Mouse (Mus musculus) ovary, postnatal 14 days (tissue): ENCODE measurements around the gene Krt87.

Source experiments
- DNase-seq: peaks from one replicate; pipeline ENCODE4 v3.0.0; 2022; ENCODE audit warnings: low spot score

Krt87 gene

DNA sequence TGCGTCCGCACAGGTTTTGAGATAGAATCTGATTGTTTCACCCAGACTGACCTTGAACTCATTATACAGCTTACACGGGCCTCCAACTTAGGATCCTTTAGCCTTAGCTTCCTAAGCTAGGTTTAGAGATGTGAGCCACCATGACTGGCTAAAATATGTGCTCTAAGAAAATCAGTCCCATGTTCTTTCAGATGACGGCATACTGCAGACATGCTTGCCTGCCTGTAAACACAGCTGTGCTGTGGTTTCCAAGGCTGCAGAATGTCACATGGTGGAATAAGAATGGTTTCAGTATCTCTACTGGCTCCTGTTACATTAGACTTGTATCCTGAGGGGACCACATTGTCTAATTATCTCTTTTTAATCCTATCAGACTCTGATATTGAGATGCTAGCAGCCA is 19.7 kb downstream of the Krt87 start:
- no peak for DNase-seq

DNA sequence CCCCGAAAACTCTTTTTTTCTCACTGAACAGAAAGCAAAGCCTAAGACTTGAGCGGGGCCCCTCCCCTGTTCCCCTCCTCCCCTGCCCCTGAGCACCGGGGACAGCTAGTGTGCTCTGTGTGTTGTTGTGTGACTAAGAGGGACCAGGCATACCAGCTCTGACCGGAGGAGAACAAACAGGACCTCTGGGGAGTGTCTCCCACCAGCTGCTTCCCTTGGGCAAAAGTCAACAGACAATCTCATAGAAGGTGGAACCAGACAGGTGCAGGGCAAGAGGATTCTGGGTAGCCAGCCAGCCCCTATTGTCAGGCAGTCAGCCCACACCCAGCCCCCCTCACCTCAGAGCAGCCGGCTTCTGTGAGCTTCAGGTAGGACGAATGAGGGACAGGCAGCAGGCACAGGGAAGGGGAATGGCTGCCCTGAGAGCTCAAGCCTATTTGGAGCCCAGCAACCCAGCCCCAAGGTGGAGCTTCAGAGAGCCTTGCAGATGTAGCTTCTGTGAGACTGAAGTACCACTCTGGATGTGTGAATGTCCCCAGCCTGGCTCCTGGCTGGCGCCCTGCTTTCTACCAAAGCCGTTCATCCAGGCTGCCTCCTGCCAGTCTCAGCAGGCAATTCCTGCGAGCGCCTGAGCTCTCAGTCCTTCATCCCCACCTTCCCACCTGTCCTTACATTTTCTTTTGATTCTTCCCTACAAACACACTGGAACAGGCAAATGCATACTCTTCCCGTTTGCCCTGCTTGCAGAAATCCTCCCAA is 23.6 kb downstream of the Krt87 start:
- DNase-seq: no peak

DNA sequence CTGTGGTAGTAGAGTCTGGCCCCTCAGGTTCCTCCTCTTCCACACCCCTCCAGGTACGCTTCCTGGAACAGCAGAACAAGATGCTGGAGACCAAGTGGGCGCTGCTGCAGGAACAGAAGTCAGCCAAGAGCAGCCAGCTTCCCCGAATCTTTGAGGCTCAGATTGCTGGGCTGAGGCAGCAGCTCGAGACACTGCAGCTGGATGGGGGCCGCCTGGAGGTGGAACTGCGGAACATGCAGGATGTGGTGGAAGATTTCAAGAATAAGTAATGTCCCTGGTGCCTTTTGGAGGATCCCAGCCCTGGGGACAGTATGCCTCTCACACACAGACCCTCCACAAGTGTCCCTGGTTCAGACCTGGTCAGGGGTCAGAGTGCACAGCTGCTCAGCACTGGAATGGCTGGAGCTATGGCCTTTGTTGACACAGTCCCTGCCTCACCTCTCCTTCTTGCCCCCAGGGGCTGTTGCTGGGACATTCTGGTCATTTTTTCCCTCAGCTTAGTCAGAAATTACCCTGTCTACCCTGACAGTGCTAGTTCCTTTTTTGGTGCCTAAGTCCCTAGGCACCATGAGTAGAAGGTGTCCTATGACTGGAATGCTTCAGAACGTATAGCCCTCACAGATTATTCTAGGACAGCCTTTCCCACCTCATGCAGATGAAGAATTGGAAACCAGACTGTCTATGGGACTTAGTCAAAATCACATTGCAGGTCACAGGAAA is 24.5 kb downstream of the Krt87 start:
- DNase-seq: no peak

DNA sequence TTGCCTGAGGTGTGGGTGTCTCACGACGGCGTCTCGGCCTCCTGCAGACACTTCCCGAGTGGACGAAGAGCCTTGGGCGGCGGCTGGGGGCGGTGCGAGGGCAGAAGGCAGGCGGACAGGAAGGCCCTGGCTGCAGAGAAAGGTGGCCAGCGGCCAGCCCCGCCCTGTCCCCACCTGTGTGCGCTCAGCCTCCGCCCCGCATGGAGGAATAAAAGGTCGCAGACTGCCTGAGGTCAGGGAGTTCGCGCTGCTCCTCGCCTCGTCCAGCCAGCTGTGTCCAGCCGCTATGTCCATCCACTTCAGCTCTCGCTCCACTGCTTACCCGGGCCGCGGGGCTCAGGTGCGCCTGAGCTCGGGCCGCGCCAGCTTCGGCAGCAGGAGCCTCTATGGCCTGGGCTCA is 26.4 kb downstream of the Krt87 start:
- DNase-seq: no peak

DNA sequence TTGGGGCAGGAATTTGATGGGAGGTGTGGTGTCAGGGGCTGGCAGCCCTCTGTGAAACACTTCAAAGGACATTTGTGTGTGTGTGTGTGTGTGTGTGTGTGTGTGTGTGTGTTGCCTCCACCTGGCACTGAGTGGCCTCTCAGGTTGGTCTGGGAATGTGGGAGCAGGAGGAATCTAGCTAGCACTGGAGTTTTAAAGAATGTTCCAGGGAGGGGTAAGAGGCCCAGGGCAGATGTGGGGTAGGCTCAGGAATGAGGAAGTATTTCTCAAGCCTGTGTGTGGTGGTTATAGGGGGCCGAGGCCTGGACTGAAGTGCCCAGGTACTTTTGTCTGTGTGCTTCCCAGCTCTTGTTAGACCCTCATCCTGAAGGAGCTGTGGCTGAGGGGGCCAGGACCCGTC is 27.8 kb downstream of the Krt87 start, which contains the start of gene Krt7:
Gene Krt7 (plus strand): TSS at position 269 of the 400 bp plus-strand sequence.
- DNase-seq: no peak

DNA sequence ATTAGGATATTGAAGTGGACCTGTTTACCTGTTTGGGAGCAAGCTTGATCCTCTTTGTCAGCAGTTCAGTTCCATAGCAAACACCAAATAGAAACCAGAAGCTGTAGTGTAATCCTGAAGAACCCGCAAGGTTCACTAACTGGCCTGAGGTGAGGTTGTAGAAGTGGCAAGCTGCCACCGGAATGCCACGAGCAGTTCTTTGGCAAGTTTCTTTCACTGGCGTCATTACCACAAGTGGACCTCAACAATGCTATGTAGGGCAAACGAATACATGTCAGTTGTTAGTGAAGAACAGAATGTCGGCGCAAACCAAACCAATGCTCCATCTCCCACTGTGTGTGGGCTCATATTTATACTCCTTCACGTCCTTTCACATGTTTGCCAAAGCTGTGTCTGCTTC is 40.3 kb downstream of the Krt87 start:
- no peak for DNase-seq

DNA sequence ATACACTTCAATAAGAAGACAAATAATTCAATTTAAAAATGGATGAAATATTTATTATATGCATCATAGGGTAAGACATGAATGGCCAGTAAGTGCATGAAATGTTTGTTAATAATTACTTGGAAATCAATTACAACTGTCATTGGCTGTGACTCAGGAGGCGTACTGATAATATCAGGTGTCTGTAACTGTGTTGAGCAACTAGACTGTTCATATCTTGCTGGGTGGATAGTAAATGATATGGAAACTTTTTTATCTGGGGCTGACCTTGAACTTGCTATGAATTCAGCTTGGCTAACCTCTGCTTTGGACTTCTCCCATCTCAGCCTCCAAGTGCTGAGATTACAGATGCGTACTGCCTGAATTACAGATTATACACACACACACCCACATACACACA is 40.9 kb downstream of the Krt87 start:
- no peak for DNase-seq

DNA sequence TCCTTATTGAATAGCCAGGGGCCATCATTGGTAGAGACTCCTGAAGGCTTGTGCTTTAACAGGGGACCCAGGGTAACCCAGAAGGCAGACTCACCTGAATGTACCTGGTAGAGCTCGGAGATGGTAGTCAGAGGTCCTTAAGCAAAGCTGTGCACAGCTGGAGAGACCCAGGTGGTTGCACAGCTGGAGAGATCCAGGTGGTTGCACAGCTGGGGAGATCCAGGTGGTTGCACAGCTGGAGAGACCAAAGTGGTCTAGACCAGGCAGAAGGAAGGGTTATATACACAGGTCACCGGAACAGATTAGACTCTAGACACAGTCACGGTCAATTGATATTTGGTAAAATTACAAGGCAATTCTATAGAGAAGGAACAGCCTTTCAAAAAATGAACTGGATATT is 41.7 kb downstream of the Krt87 start:
- no peak for DNase-seq

DNA sequence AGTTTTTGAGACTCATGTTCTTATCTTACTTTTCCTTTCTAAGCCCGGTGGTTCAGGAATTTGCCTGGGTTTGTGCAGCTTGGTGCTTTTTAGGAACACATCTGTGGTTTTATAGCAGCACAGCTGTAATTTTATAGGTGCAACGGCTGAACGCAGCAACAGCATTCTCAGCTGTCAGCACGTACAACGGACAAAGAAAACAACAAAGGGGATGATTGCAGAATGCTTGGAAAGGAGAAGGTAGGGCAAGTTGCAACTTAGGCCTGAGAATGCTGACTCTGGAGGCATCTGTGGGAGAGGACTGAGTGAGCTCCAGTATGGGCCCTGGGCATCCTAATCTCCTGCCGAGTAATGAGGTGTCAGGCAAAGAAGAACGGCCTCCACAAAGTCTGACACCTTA is 42.1 kb downstream of the Krt87 start:
- DNase-seq: no peak

DNA sequence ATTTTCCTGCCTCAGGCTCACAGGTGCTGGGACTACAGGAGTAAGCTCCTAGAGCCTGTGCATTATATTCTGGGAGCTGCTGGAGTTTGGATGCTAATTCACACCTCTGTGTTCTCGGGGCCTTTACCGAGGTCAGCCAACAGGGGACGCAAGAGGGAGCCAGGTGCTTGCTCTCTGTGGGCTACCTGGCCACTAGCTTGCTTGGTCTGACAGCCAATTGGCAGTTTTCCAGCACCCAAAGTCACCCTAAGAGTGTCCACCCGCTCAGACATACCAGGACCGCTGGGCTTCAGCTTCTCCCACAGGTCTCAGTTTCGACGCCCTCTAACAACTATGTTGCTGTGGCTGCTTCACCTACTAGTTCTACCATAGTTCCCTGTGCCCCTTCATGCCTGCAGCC is 43.7 kb downstream of the Krt87 start:
- DNase-seq: no peak

DNA sequence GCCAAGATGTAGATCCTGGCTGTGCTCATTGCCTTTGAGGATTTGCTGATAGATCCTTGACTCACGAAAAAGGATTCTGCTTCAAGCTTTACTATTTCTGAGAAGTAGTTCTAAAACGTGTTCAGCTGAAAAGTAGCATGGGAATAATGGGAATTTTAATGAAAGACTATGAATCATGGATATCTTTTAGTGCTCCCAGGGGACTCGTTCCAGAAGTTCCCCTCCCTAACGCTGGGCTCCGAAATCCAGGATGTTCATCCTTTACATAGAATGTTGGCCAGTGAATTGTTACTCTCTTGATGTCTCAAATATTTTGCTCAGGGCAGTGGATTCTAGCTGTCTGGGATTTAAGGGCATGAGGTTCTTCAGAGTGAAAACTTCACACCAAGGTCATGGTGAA is 46.4 kb downstream of the Krt87 start:
- DNase-seq: no peak

DNA sequence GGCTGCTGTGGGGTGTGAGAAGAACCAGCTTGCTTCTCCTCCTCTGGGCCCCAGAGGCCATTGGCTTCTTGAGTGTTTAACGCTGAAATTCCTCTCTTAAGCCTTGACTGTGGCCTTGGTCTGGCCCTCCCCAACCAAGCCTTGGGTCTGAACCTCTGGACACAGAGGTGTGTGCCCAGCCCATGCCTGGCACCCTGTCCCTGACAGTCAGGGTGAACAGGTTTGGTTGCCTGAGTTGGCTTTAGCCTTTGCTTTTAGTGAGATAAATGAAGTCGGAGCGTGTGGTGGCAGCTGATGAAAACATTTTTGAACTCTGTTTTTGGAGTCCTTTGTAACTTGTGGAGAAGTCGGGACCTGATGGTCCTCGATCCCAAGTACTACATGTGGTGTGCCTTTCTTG is 48.4 kb downstream of the Krt87 start:
- DNase-seq: no peak

DNA sequence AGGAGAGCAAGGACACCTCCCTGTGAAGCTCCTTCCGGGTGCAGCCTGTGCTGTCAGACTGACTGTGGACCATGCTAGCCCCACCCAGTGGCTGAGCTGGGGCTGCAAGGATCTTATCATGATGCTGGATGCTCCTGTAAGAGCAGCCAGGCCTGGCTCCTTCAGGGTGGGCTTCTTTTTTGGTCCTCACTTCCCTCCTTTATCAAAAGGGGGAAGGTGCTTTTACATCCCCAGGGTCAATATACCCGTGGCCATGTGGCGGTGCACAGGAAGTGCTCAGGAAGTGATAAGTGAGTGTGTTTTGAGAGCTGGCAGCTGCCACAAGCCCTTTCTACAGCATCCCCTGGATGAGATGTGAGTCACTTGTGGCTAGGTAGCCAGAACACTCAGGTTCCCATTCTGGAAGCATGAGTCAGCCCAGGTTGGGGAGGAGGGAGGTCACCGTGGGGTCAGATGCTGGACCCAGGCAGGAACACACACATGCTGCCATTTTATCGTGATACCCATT is 50.5 kb downstream of the Krt87 start:
- no peak for DNase-seq

DNA sequence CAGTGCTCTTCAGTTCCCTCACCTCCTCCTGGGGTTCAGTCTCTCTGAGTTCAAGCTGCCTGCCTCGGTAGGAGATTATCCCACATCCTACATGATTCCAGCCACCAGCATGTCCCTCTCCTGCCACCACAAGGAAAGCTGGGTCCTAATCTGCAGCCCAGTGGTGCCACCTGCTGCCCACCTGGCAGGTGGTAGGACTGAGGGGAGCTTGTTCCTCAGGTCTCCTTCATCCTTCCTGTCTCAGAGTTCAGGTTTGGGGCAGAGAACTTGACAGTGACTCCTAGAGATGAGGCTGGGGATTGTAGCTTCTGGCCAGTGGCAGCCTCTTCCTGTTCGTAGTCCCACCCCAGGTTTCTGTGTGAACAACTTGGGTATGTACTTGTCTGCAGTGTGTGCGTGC is 51.4 kb downstream of the Krt87 start:
- DNase-seq: no peak

DNA sequence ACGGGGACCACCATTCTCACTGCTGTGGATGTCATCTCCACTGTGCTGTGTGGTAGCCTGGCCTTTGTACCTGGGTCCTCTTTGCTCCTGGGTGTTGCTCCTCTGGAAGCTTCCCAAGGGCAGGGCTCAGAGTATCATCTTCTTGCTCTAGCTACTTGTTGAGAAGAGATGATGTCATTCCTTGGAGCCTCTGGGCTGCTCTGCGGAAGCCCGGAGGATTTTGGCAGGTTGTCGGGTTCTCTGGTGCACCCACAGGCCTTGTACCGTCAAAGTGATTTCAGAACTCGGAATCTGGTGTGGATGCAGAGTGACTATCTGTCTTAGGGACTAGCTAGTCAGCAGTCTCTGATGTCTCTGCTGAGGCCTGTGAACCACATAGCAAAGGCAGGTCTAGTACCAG is 53.5 kb downstream of the Krt87 start:
- no peak for DNase-seq

DNA sequence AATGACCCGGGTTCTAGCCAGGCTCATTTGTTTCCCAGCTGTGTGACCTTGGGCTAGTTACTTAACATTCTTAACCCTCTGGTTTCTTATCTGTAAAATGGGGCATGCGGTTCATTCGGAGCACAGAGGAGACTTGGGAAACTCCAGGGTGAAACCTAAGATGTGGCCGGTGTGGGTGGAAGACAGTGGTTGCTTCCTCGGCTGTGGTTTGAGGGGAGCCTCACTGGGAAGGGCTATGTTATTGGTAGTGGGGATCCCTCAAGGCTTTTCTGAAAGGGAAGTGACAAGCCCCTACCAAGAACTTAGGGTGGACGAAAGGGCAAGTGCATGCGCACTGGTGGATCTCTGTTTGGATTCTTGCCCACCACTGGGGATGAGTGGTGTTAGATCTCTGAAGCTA is 54.0 kb downstream of the Krt87 start:
- DNase-seq: no peak

DNA sequence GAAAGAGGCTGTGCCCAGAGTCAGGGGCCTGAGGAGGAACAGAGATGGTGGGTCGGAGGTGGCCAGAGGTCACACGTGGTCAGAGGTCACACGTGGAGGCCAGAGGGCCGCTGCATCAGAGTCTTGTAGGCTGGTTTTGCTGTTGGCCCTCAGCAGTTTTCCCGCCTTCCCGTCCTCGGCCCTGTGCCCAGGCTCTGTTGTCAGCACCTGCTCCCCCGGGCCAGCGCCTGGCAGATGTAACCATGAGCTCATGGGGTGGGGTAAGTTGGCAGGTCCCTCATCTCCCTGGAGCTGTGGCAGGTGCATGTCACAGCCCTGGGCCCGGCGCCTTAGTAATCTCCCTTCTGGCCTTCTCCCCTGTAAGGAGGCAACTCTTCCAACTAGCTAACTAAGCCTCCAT is 55.8 kb downstream of the Krt87 start:
- DNase-seq: no peak

DNA sequence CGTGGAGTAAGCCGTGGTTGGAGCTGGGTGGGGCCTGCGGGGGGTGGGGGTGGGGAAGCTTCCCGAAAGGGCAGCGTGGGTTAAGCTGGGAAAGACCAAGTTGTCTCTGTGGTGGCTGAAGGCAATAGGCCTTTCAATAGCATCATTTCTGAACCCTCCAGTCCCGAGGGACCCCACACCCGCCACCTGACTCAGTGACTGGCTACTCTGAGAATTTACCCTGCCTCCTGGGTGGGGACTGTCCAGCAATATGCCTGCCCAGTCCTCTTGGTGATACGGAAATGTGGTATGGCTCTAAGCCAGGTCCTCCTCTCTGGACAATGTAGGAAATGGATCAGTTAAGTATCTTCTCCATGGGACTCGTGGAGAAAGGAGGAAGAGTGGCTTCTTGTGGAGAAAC is 56.8 kb downstream of the Krt87 start:
- DNase-seq: no peak
